Mouse (Mus musculus) spleen, postnatal 14 days (tissue): Measurements from ENCODE around the gene Ccdc66.

Source experiments
- DNase-seq, 2 experiments: peaks; one replicate each; pipeline ENCODE4 v3.0.0; 2021 to 2022; ENCODE audit warnings: low spot score in 2 of 2

The Ccdc66 gene

GRCm38 (mm10) chr14:27507894-27508643 lies at the start of gene Ccdc66:
Gene Ccdc66, minus strand, starts transcription at chr14:27508460.
- peak; percentile 96 to 98 for DNase-seq

GRCm38 (mm10) chr14:27543838-27544426 lies 35.7 kb upstream of the Ccdc66 start:
- DNase-seq, result no peak

GRCm38 (mm10) chr14:27536441-27536840 lies 28.2 kb upstream of the Ccdc66 start:
- no peak for DNase-seq

GRCm38 (mm10) chr14:27524541-27524940 lies 16.3 kb upstream of the Ccdc66 start:
- no peak for DNase-seq

- DNase-seq, result no peak
Observed at GRCm38 (mm10) chr14:27508644-27509301, 513 bp upstream of the Ccdc66 start.

- no peak for DNase-seq
Observed at GRCm38 (mm10) chr14:27501096-27501495, 7.2 kb downstream of the Ccdc66 start.

- no peak for DNase-seq
Observed at GRCm38 (mm10) chr14:27493516-27493915, 14.7 kb downstream of the Ccdc66 start.

- DNase-seq, result no peak
Observed at GRCm38 (mm10) chr14:27491399-27491798, 16.9 kb downstream of the Ccdc66 start.

GRCm38 (mm10) chr14:27446963-27447362 lies 61.3 kb downstream of the Ccdc66 start:
- DNase-seq, result no peak

GRCm38 (mm10) chr14:27444851-27445281 lies 63.4 kb downstream of the Ccdc66 start:
- DNase-seq, result no peak

GRCm38 (mm10) chr14:27440921-27441320 lies 67.3 kb downstream of the Ccdc66 start:
- DNase-seq, result no peak

- DNase-seq, result no peak
Observed at GRCm38 (mm10) chr14:27436826-27437225, 71.4 kb downstream of the Ccdc66 start.

- no peak for DNase-seq
Observed at GRCm38 (mm10) chr14:27436116-27436515, 72.1 kb downstream of the Ccdc66 start.

- DNase-seq, result no peak
Observed at GRCm38 (mm10) chr14:27432064-27432463, 76.2 kb downstream of the Ccdc66 start.
